Comparison of ENCODE assay signal across 17 mouse cellular contexts in genomic region chr8:31518903-31519302, GRCm38 (mm10).
DNase-seq lines count a peak whose midpoint lies in the region; ATAC-seq and TF ChIP-seq lines count a peak whose summit lies in the region.
"Had no signal": no experiment of that assay in that cellular context is flagged by ENCODE, and none has a peak within 500 bp of the region (broad histone marks: within the 10 kb centered on the region; RNA-seq: fewer than 3 reads in every experiment).

No protein-coding gene starts in this region.

- H3K4me3 ChIP-seq in forebrain, postnatal 0 days (ENCODE audit: low read depth, low read length) = no peak overlapping the region
- no peak overlapping the region for H3K4me3 ChIP-seq in forebrain, embryonic 12.5 days (replicated peaks)
- no peak overlapping the region for H3K4me3 ChIP-seq in left cerebral cortex, adult 2 months
- H3K4me3 ChIP-seq: limb, embryonic 13.5 days; neural tube, embryonic 13.5 days had no signal

- DNase-seq in forebrain, postnatal 0 days = peak; percentile 4
- no peak for DNase-seq in left cerebral cortex, adult 2 months (ENCODE audit: extremely low spot score in 1 of 2, low spot score in 2 of 2)
- no peak for DNase-seq in left cerebral cortex, postnatal 10 days (ENCODE audit: extremely low spot score in 1 of 2, low spot score in 2 of 2)
- DNase-seq in retina, embryonic 14.5 days (ENCODE audit: low spot score) = peak; percentile 39
- no peak for DNase-seq in retina, postnatal 1 day
- DNase-seq in urinary bladder, postnatal 36 days (ENCODE audit: low spot score in 2 of 2) = no peak
- no peak for DNase-seq in neural tube, embryonic 10.5 days (ENCODE audit: extremely low spot score, low spot score)
- DNase-seq: adrenal gland, adult 2 months; cerebellum, adult 9-10 months; embryo, embryonic 11 days; heart, postnatal 36 days; kidney, postnatal 4 days had no signal

- H3K9me3 ChIP-seq in forebrain, postnatal 0 days (ENCODE audit: low read length) = no peaks in the 10 kb centered on the region
- no peaks in the 10 kb centered on the region for H3K9me3 ChIP-seq in forebrain, embryonic 12.5 days
- H3K9me3 ChIP-seq: limb, embryonic 13.5 days; neural tube, embryonic 13.5 days had no signal

- H3K4me1 ChIP-seq in forebrain, postnatal 0 days (ENCODE audit: insufficient read depth) = no peaks in the 10 kb centered on the region
- H3K4me1 ChIP-seq in forebrain, embryonic 12.5 days = no peaks in the 10 kb centered on the region
- H3K4me1 ChIP-seq: limb, embryonic 13.5 days; neural tube, embryonic 13.5 days had no signal

- no peaks in the 10 kb centered on the region for H3K36me3 ChIP-seq in forebrain, postnatal 0 days (ENCODE audit: insufficient read depth)
- no peaks in the 10 kb centered on the region for H3K36me3 ChIP-seq in forebrain, embryonic 12.5 days (replicated peaks)
- H3K36me3 ChIP-seq: limb, embryonic 13.5 days; neural tube, embryonic 13.5 days had no signal

- H3K4me2 ChIP-seq in forebrain, postnatal 0 days (ENCODE audit: low read depth) = no peak overlapping the region
- H3K4me2 ChIP-seq in forebrain, embryonic 12.5 days = no peak overlapping the region
- H3K4me2 ChIP-seq: limb, embryonic 13.5 days; neural tube, embryonic 13.5 days had no signal

- intact Hi-C loops in left cerebral cortex, adult 2 months (cut with DNase I) = loop anchor here (1.0 to 10.0 kb wide), 3 partner anchors 222 to 696 kb away; no protein-coding TSS in a partner anchor
- intact Hi-C loops in left cerebral cortex, postnatal 10 days (cut with DNase I) = loop anchor here (5.0 kb wide), 1 partner anchor 483 kb away; no protein-coding TSS in a partner anchor

- WGBS in forebrain, postnatal 0 days = 45% methylated on average over 1 of the region's 1 CpGs
- WGBS in forebrain, embryonic 12.5 days = 48% methylated on average over 1 of the region's 1 CpGs

- H3K9ac ChIP-seq in forebrain, postnatal 0 days = no peak overlapping the region
- no peak overlapping the region for H3K9ac ChIP-seq in forebrain, embryonic 12.5 days
- H3K9ac ChIP-seq: limb, embryonic 13.5 days; neural tube, embryonic 13.5 days had no signal

- no peak overlapping the region for H3K27ac ChIP-seq in forebrain, postnatal 0 days (ENCODE audit: low read depth, low read length)
- no peak overlapping the region for H3K27ac ChIP-seq in forebrain, embryonic 12.5 days
- H3K27ac ChIP-seq in left cerebral cortex, adult 2 months = no peak overlapping the region
- H3K27ac ChIP-seq: limb, embryonic 13.5 days; neural tube, embryonic 13.5 days had no signal

- H3K27me3 ChIP-seq in forebrain, postnatal 0 days (ENCODE audit: insufficient read depth, low read length) = no peaks in the 10 kb centered on the region
- no peaks in the 10 kb centered on the region for H3K27me3 ChIP-seq in forebrain, embryonic 12.5 days
- H3K27me3 ChIP-seq: limb, embryonic 13.5 days; neural tube, embryonic 13.5 days had no signal

- peak; percentile 38 for TF ChIP-seq CTCF in forebrain, postnatal 0 days (IDR thresholded peaks at IDR 0.05; ENCODE audit: low read depth)
- peak; percentile 52 for TF ChIP-seq CTCF in left cerebral cortex, adult 2 months (IDR thresholded peaks at IDR 0.05)

- ATAC-seq in forebrain, postnatal 0 days = no peak
- ATAC-seq in forebrain, embryonic 12.5 days (ENCODE audit: low FRiP score) = no peak
- ATAC-seq: inflammation-experienced regulatory T-cells, adult 6 months; midbrain, embryonic 16.5 days had no signal

Comparison
In these comparisons a context has a peak if more than half of its experiments do, and no peak if none do; other contexts are left out.
1. DNase-seq: peak in forebrain, postnatal 0 days (single experiment) and retina, embryonic 14.5 days (single experiment); none in left cerebral cortex, adult 2 months (0 of 2), left cerebral cortex, postnatal 10 days (0 of 2), retina, postnatal 1 day (single experiment), urinary bladder, postnatal 36 days (0 of 2) and neural tube, embryonic 10.5 days (single experiment).